Mouse (Mus musculus) olfactory bulb, adult 2 months (tissue): ENCODE data around the gene Usp15.

ENCODE experiments used
- CTCF ChIP-seq: fragments of 200-500 bp; IDR thresholded peaks from 2 replicates; pipeline ENCODE4 v1.5.1; 2012; ENCODE audit warnings: low read depth, mild to moderate bottlenecking, low read length, moderate library complexity; ENCODE audit not compliant: insufficient read depth
- POLR2A ChIP-seq: fragments of 200-500 bp; IDR thresholded peaks from 2 replicates; pipeline ENCODE4 v1.6.1; 2012; ENCODE audit warnings: mild to moderate bottlenecking, low read depth, low read length, moderate library complexity; ENCODE audit not compliant: insufficient read depth

- TF ChIP-seq CTCF (no peak), POLR2A (no peak)
These were observed 13.1 kb downstream of the Usp15 start for GRCm38 (mm10) chr10:123183743-123184142.
